Mouse (Mus musculus) adrenal gland (tissue): ENCODE measurements around the gene Imp4.

ENCODE experiments used
- microRNA-seq, 2 experiments: library from miRNA; unstranded; fragments of <30 nt; microRNA quantifications; one replicate each; pipeline ENCODE4; 2019

Imp4 gene

Small RNA genes within 50 kb of the gene (microRNA-seq; reads per million reads assigned to microRNA genes)
- 0.37 to 0.46 reads per million in 2 experiments for gene Mir5103
